Mouse (Mus musculus) embryonic facial prominence, embryonic 11.5 days (tissue): ENCODE measurements around the gene Ubxn10. TPM values are rescaled to one million over a fixed set of nuclear protein-coding genes. Genes with fewer than 3 reads are reported as not detected.

ENCODE experiments used
- ATAC-seq: fragments of 200-750 bp; cut with Nextera tagmentation; replicated peaks from 2 replicates; pipeline ENCODE4 v1.8.0; 2017; ENCODE audit warnings: low read depth; ENCODE audit not compliant: insufficient number of reproducible peaks, low FRiP score, low TSS enrichment
- DNase-seq: peaks from one replicate; pipeline ENCODE4 v3.0.0-alpha.2; 2015; ENCODE audit warnings: low spot score
- H3K27ac ChIP-seq: fragments of 300-500 bp; sonication (generic); replicated peaks from 2 replicates; pipeline ENCODE4 v1.5.1; 2014; ENCODE audit warnings: mild to moderate bottlenecking, low read depth, low read length, control low read depth
- H3K27me3 ChIP-seq: fragments of 300-500 bp; sonication (generic); 2 replicates; pipeline ENCODE4 v1.6.1; 2014; ENCODE audit warnings: mild to moderate bottlenecking, low read length, moderate library complexity, mixed read lengths; ENCODE audit not compliant: control insufficient read depth, insufficient read depth
- H3K36me3 ChIP-seq: fragments of 300-500 bp; sonication (generic); replicated peaks from 2 replicates; pipeline ENCODE4 v1.6.1; 2014; ENCODE audit warnings: low read depth, mild to moderate bottlenecking, low read length, moderate library complexity, mixed read lengths; ENCODE audit not compliant: control insufficient read depth, insufficient read depth
- H3K4me1 ChIP-seq: fragments of 300-500 bp; sonication (generic); 2 replicates; pipeline ENCODE4 v1.6.1; 2014; ENCODE audit warnings: low read length, mixed read lengths; ENCODE audit not compliant: control insufficient read depth, insufficient read depth
- H3K4me2 ChIP-seq: fragments of 300-500 bp; sonication (generic); 2 replicates; pipeline ENCODE4 v1.6.1; 2014; ENCODE audit warnings: low read depth, mild to moderate bottlenecking, control low read depth, low read length, moderate library complexity
- H3K4me3 ChIP-seq: fragments of 300-500 bp; sonication (generic); 2 replicates; pipeline ENCODE4 v1.5.1; 2014; ENCODE audit warnings: low read depth, low read length, control low read depth
- H3K9ac ChIP-seq: fragments of 300-500 bp; sonication (generic); replicated peaks from 2 replicates; pipeline ENCODE4 v1.6.1; 2014; ENCODE audit warnings: mild to moderate bottlenecking, control low read depth, low read length
- H3K9me3 ChIP-seq: fragments of 300-500 bp; sonication (generic); replicated peaks from 2 replicates; pipeline ENCODE4 v1.6.1; 2016; ENCODE audit warnings: mild to moderate bottlenecking, low read length, inconsistent platforms, mixed read lengths; ENCODE audit not compliant: control insufficient read depth
- WGBS: fragments of 180-500 bp; shearing (Covaris S2); extraction: QIAGEN DNeasy Blood & Tissue Kit; methylation state at CpG from one replicate; pipeline ENCODE4 v1.1.7; 2014; 5-methylcytosine and 5-hydroxymethylcytosine counted together
- polyA plus RNA-seq: library from polyadenylated mRNA; unstranded; fragments of >200 nt; fragmentation: Nextera tagmentation; extraction: Ambion mirVana; gene quantifications from 2 replicates; pipeline ENCODE4 v1.2.1, GENCODE M21; 2014

The Ubxn10 gene
- polyA plus RNA-seq, 1 experiment from 2014 or later: 1.1 TPM

DNA sequence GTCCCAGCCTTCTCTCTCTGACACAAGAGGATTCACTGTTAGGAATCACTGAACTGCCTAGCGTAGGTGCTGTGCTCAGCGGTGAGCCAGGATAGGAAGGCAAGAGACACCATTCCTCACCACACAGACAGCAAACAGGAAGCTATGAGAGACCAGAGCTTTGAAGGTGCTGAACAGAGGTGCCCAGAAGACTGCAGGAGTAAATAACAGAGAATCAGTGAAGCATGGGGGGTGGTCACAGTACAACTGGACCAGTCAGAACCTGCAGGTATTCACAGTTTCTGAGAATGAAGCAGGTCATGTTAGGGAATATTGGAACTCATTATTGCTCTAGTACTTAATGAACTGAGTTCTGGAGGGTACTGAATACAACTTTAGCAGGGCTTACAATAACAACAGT lies 38.7 kb downstream of the Ubxn10 start:
- Histone ChIP-seq H3K9me3 (no peaks in the 10 kb centered on the region), H3K27ac (no peak overlapping the region), H3K4me2 (no peak overlapping the region), H3K36me3 (no peaks in the 10 kb centered on the region), H3K4me3 (no peak overlapping the region), H3K4me1 (no peaks in the 10 kb centered on the region), H3K27me3 (no peaks in the 10 kb centered on the region), H3K9ac (no peak overlapping the region)
- no peak for ATAC-seq
- no peak for DNase-seq
- 51% methylated on average over 2 of the region's 2 CpGs for WGBS

DNA sequence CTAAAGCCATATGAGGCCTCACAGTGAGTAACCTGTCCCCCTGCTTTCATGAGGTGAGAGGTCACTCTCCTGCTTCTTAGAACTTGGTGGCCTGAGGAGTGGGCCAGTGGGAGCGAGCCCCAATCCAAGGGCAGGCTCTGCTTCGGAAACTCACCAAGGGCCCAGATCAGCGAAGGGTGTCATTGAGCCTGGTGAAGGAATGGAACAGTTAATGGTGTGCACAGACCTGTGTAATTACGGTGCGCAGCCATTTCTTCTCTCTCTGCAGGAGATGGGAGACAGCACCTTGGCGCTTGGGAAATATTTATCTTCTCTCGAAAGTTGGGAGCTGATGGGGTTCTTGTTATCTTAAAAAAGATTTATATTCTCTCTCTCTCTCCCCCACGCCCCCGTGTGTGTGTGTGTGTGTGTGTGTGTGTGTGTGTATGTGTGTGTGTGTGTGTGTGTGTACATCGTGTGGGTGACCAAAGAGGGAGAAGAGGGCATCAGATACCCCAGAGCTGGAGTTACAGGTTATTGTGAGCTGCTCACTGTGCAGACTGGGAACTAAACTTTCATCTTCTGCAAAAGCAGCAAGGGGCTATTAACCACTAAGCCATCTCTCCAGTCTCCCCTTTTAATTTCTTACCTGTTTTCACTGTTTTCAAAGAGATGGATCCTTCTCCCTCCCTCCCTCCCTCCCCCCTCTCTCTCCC lies 39.7 kb downstream of the Ubxn10 start:
- H3K27ac ChIP-seq: no peak overlapping the region
- H3K4me1 ChIP-seq: no peaks in the 10 kb centered on the region
- DNase-seq (no peak), ATAC-seq (no peak)
- no peaks in the 10 kb centered on the region for H3K9me3 ChIP-seq
- no peak overlapping the region for H3K9ac ChIP-seq
- WGBS: 35% methylated on average over 8 of the region's 10 CpGs
- H3K27me3 ChIP-seq: no peaks in the 10 kb centered on the region
- H3K4me2 ChIP-seq: no peak overlapping the region
- no peaks in the 10 kb centered on the region for H3K36me3 ChIP-seq
- no peak overlapping the region for H3K4me3 ChIP-seq

GRCm38 (mm10) chr4:138696720-138697119 lies 40.2 kb downstream of the Ubxn10 start:
- H3K27ac ChIP-seq: no peak overlapping the region
- DNase-seq: no peak
- 15% methylated on average over 7 of the region's 7 CpGs for WGBS

DNA sequence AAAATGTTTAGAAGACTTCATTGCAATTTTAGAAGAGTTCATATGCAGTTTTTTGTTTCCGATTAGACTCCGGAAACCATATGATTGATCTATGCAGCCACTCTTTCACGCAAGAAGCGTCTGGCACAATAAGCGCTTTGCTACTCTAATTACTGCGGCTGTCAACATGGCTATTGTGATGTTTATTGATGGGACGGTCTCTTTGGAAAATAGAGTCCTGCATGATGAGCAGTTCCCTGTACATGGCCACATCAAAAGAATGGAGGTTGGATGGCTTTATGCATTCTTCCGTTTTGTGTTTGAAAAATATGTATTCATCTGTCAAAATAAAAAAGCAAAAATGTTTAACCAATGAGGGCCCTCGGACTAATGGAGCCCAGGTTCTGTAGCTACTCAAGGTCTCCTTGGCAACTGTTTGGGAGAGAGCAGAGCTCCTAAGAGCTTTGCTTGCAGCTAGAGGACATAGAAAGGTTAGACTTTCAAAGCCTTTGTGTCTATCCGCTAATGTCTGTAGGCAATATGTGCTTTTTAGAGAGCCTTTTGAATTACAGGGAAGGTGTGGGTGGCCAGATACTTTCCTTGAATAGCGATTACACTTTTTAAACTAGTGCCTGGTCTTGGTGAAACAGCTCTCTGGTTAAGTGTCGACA lies 43.8 kb downstream of the Ubxn10 start:
- Histone ChIP-seq H3K4me3 (no peak overlapping the region), H3K9me3 (no peaks in the 10 kb centered on the region), H3K4me1 (no peaks in the 10 kb centered on the region), H3K9ac (no peak overlapping the region), H3K27me3 (0 out of 2 replicates have a peak, but pooled peaks cover 5% of the 10 kb centered on the region), H3K4me2 (no peak overlapping the region), H3K27ac (no peak overlapping the region), H3K36me3 (no peaks in the 10 kb centered on the region)
- WGBS: 56% methylated on average over 12 of the region's 12 CpGs
- ATAC-seq (no peak), DNase-seq (no peak)

More at GRCm38 (mm10) chr4:138696720-138697119, 40.2 kb downstream of the Ubxn10 start:
- no peak overlapping the region for H3K4me3 ChIP-seq
- no peak overlapping the region for H3K4me2 ChIP-seq
- H3K27me3 ChIP-seq: no peaks in the 10 kb centered on the region
- ATAC-seq: no peak
- no peaks in the 10 kb centered on the region for H3K9me3 ChIP-seq
- no peaks in the 10 kb centered on the region for H3K36me3 ChIP-seq
- no peak overlapping the region for H3K9ac ChIP-seq
- no peaks in the 10 kb centered on the region for H3K4me1 ChIP-seq

- no peak for ATAC-seq
- no peak overlapping the region for H3K4me2 ChIP-seq
- 0 out of 2 replicates have a peak, but pooled peaks cover 5% of the 10 kb centered on the region for H3K27me3 ChIP-seq
- 11% methylated on average over 19 of the region's 19 CpGs for WGBS
- no peak overlapping the region for H3K9ac ChIP-seq
- no peak for DNase-seq
- no peak overlapping the region for H3K4me3 ChIP-seq
- H3K27ac ChIP-seq: no peak overlapping the region
- H3K4me1 ChIP-seq: no peaks in the 10 kb centered on the region
- H3K9me3 ChIP-seq: no peaks in the 10 kb centered on the region
- no peaks in the 10 kb centered on the region for H3K36me3 ChIP-seq
Measured at GRCm38 (mm10) chr4:138691443-138692181, 45.4 kb downstream of the Ubxn10 start.

DNA sequence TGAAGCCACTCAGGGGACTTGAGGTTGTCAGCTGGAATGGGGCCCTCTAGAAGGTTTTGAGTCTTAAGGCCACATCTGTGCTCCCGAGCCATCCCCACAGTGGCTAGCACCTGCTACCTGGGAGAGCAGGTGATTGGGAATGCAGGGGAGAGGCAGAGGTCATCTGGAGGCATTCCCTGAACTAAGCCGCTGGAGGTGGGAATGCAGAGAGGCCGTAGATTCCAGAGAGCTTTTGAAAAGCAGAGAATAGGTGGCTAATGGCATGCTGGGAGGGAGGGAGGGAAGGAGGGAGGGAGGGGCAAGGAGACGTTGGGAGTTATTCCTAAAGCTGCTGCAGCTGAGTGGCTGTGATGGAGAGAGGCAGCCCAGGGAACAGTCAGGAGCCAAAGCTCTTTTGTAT lies 46.4 kb downstream of the Ubxn10 start:
- no peak overlapping the region for H3K9ac ChIP-seq
- H3K27ac ChIP-seq: no peak overlapping the region
- no peaks in the 10 kb centered on the region for H3K9me3 ChIP-seq
- DNase-seq (no peak), ATAC-seq (no peak)
- peaks cover 7% of the 10 kb centered on the region; the same call in 1 of the 2 replicates for H3K27me3 ChIP-seq
- no peaks in the 10 kb centered on the region for H3K4me1 ChIP-seq
- H3K4me3 ChIP-seq: no peak overlapping the region
- WGBS: 8% methylated on average over 4 of the region's 4 CpGs
- H3K4me2 ChIP-seq: no peak overlapping the region
- H3K36me3 ChIP-seq: no peaks in the 10 kb centered on the region

DNA sequence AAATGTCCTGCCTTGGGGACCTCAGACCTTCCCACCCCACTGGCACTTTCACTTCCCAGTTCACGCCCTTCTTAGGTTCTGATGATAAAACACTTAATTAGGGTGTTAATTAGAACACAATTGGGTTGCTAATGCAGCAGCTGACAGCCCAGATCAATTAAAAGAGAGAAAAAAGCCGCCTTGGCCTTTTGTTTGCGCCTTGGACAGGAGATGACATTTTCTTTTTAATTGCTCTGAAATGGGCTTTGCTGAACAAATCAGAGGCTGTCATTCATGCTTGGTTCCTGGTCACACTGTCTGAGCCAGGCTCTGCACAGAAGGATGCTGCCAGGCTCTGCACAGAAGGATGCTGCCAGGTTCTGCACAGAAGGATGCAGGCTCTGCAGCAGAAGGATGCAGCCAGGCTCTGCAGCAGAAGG lies 47.9 kb downstream of the Ubxn10 start:
- DNase-seq (no peak), ATAC-seq (no peak)
- no peaks in the 10 kb centered on the region for H3K4me1 ChIP-seq
- H3K4me2 ChIP-seq: no peak overlapping the region
- 22% methylated on average over 3 of the region's 3 CpGs for WGBS
- H3K36me3 ChIP-seq: no peaks in the 10 kb centered on the region
- H3K27ac ChIP-seq: no peak overlapping the region
- H3K27me3 ChIP-seq: peaks cover 7% of the 10 kb centered on the region; the same call in 1 of the 2 replicates
- H3K9ac ChIP-seq: no peak overlapping the region
- H3K9me3 ChIP-seq: no peaks in the 10 kb centered on the region
- no peak overlapping the region for H3K4me3 ChIP-seq

- H3K9ac ChIP-seq: no peak overlapping the region
- H3K4me2 ChIP-seq: no peak overlapping the region
- no peak overlapping the region for H3K27ac ChIP-seq
- no peak overlapping the region for H3K4me3 ChIP-seq
- H3K4me1 ChIP-seq: no peaks in the 10 kb centered on the region
- ATAC-seq (no peak), DNase-seq (no peak)
- H3K36me3 ChIP-seq: no peaks in the 10 kb centered on the region
- WGBS: 83% methylated on average over 6 of the region's 6 CpGs
- H3K27me3 ChIP-seq: peaks cover 2% of the 10 kb centered on the region; the same call in 1 of the 2 replicates
- H3K9me3 ChIP-seq: no peaks in the 10 kb centered on the region
Measured at GRCm38 (mm10) chr4:138685813-138686212, 51.2 kb downstream of the Ubxn10 start.
